Mouse (Mus musculus) megakaryocyte, embryonic 14.5 days (primary cell): ENCODE measurements around the gene Pdcl.

Source experiments
- FLI1 ChIP-seq: IDR thresholded peaks from 2 replicates; pipeline ENCODE4 v1.6.1; 2012; ENCODE audit warnings: low read length, inconsistent platforms, mixed read lengths
- GATA1 ChIP-seq: IDR thresholded peaks from 3 replicates; pipeline ENCODE4 v1.6.1; 2012; ENCODE audit warnings: mixed read lengths, low read length, inconsistent platforms, borderline replicate concordance

- TF ChIP-seq GATA1 (no peak), FLI1 (no peak)
Measured at GRCm38 (mm10) chr2:37359908-37360307, 776 bp upstream of the Pdcl start.
